Mouse (Mus musculus) lung, postnatal 0 days (tissue): ENCODE results near the gene Gm30737.
"Not testable (repeated sequence)": the region's sequence is repeated elsewhere in the genome, so short reads cannot be mapped to it uniquely, and the experiment has no call there.

Experiments used
- CTCF ChIP-seq: IDR thresholded peaks from 2 replicates; pipeline ENCODE4 v1.5.1; 2016; ENCODE audit warnings: antibody characterized with exemption, mild to moderate bottlenecking
- EP300 ChIP-seq: IDR thresholded peaks from 2 replicates; pipeline ENCODE4 v1.6.1; 2016; ENCODE audit warnings: antibody characterized with exemption, mild to moderate bottlenecking, control low read depth

- TF ChIP-seq CTCF, EP300: not testable (repeated sequence)
Measured at GRCm38 (mm10) chrY:14400410-14400809, at the start of gene Gm30737.
